Mouse (Mus musculus) CD8-positive naive resting alpha-beta T cell, adult 2 months (primary cell): ENCODE measurements around the gene Tepp.

ENCODE experiments used
- DNase-seq, 2 experiments: peaks; one replicate each; pipeline ENCODE4 v3.0.0; 2022; ENCODE audit warnings: low read depth in 2 of 2, low spot score in 2 of 2

Gene Tepp

DNA sequence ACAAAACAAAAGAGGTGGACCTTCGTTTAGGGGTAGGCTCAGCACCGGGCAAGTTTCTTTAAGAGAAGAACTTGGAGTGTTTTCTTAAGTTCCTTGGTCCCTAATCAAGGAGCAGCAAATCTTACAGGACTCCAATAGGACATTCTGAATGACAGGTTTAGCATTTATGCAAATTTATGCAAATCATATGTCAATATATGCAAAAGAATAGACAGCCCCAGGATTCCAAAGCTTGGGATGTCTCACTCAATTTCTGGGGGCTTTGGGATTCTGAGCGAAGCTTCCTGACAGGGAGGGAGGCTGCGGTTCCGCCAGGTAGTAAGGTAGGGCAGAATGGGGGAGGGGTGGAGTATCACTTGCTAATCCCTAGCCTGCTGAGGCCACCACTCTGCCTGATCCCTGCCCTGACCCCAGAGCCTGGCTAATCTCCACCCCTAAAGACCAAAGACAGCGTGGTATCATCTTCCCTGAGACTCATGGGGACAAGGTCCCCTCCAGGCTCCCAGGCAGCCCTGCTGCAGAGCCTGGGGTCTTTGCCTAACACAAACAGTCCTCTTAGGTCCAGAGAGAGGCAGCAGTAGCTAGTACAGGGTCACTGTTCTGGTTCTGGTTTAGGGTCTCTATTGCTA is at the start of gene Tepp:
Gene Tepp, plus strand, starts transcription at position 225 of the 629 bp plus-strand sequence.
- DNase-seq = no peak

DNA sequence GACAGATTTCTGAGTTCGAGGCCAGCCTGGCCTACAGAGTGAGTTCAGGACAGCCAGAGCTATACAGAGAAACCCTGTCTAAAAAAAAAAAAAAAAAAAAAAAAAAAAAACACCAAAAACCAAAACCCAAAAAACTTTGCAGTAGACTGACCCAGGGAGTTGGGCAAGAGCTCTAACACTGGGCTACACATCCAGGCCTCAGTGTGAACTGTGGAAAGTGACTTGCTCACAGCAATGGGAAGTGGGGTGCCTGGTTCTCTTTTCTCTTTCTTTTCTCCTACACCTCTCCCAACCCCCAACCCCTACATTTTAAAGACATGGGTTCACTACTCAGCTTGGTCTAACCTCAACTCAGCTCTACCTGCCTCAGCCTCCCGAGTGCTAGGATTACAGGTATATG is 48.2 kb upstream of the Tepp start:
- no peak for DNase-seq

DNA sequence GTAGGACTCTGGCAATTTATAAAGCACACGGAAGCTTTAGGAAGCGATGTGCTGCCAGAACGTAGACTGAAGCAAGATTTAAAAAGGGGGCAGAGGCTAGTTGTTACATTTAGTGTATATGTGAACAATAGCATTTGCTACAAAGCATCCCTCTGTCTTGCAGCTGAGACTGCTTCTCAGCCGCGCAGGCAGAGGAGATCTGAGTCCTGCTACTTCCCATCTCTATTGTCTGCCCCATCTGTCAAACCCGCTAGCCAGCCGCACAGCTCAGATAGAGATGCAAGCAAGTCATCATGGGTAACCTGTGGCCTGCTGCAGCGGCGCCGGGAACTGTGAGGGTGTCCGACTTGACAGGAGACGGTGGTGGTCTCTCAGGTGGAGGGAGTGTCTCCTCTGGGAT is 39.9 kb upstream of the Tepp start:
- DNase-seq = no peak

DNA sequence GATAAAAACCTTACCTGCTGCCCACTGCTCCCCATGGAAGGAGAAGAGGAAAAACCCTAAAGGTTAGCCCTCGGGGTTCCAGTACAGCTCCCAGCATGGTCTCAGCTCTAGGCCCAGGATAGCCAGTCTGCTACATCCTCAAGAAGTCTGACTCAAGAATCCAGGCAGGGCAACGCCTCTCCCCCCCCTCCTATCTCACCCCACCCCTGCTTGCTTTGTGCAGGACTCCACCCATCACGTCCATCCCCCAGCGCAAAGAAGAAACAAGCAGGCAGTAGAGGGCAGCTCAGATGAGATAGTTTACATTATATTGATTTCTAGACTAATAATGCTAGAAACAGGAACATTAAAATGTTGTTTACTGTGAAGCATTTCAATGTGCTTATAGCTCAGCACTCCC is 38.5 kb upstream of the Tepp start:
- no peak for DNase-seq

DNA sequence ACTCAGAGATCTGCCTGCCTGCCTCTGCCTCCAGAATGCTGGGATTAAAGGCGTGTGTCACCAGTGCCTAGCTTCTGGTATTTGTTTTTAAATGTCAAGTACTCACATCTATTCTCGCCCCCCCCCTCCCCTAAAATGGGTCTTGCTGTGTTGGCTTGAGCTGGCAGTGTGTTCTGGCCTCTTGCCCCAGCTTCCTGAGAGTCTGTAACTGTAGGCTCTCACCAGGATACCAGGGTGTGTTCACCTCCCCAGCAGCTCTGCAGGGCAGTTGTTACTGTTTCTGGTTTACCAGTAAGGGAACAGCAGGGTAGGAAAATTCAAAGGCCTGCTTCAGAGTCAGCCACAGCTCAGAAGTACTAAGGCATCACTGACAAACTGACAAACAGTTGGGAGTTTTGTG is 37.5 kb upstream of the Tepp start:
- no peak for DNase-seq

DNA sequence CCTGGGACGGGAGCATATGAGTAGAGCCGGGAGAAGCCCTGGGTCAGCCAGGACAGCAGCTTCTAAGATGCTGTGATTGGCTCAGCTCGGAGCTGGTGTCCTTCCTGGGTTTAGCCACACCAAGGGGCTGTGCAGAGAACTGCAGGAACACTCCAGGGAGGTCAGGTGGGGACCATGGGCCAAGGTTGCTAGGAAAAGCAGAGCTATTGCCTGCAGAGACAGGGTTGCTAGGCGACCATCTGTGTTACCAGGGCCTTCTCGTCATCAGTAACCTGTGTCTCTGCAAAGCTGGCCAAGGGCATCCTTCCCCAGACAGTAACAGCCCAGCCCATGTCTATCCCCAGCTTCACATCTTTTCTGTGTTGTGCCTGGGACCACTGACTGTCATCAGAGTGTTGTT is 28.9 kb upstream of the Tepp start:
- no peak for DNase-seq

DNA sequence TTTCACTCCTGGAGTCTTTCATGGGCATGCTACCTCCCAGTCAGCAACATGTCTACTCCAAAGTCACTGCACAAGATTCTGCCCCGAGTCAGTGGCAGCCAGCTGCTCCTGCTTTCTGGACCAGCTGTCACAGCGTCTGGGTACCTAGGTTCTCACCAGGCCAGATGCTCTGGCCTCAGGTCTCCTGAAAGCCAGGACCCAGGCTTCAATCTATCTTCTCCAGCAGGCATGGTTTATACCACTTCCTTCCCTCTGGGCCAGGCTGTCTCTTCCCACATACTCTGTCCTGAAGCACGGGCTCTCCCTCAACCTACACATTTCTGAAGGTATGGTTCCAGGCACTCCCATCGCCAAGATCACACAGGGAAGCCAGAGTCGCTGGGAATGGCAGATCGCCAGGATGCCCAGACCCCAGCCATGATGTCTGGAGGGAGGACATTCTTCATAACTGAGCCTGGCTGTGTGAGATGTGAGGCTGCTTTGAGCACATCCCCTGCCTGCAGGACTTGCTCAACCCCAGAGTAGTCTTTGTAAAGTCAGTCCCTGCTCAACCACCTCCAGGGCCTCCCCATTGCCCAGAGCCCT is 21.2 kb upstream of the Tepp start:
- no peak for DNase-seq

DNA sequence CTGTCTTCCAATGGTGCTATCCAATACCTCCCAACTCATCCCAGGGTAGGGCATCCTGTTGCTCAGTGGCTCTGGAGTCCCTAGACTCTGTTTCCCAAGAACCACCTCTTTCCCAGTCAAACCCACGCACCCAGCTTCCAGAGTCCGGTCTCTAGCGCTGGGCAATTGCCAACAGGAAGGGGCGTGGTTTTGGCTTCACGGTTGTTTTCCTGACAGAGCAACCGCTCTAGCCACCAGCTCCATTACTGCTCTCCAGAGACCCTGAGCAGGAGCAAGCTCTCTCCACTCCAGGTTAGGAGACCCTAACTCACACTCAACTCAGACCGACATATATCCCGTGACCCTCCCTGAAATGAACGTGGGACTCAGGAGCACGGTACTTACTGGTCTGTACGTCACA is 17.2 kb upstream of the Tepp start:
- DNase-seq = no peak

DNA sequence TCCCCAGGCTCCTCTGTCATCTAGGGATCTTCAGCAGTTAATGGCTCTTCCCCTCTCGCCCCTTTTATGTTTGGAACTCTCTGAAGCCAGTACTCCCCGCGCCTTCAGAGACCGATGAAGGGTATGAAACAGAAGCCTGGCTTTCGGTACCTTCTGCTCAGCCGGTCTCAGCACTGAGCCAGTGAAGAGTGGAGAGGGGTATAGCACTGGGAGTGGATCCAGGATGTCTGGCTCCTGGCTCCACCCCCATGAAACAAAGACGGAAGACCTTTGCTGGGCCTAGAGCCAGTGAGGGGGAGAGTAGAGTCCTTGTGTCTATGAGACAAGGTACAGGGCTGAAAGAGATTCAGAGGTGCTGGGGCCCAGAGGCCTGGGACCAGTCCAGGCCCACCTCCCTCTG is 16.5 kb upstream of the Tepp start:
- no peak for DNase-seq

DNA sequence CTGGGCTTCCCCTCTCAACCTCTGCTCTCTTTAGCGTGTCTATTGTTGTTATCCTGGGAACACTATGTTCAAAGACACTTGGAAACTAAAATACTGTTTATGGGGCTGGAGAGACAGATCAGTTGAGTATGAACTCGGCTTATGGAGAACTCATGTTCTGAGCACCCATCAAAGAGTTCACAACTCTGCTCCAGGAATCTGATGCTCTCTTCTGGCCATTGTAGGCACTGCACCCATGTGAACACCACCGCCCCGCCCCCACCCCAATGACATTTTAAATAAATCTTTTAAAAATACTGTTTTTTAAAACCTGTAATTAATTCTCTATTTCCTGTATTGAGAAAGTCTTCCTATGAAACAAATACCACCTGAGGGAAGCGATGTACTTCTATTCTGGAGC is 8.0 kb upstream of the Tepp start:
- peak in 1 of 2 experiments; percentile 41 for DNase-seq

DNA sequence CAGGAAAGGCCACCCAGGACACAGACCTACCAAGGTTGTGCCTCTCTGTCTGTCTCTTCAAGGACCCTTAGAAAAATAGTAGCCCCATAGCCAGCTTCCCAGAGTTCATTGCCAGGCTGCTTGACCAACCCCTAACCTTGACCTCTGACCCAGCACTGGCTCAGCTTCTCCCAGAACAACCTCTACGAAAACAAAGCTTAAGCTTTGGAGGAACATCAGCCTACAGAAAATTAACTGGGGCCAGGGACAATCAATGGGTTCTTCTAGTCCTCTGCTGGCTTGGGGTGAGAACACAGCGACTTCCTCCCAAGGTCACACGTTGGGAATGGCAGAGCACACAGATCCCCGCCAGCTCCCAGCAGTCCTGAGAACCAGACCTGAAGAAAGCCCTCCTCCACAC is 4.8 kb upstream of the Tepp start:
- DNase-seq = no peak

DNA sequence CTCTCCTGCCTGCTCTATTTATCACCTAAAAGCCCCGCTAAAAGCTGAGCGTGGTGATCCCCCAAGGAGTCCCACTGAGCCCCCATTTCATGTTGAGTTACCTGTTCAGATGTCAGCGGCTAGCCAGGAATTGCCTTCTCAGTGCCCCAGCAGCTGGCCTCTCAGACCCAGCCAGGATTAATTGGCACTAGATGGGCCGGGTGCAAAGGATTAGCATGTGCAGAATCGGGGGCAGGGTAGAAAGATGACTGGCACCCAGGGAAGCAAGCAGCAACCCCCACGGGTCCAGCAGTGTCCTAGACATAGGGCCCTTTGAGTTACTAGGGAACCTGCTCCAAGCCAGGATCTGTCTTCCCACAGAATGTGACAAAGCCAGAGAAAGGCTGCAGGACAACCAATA is 3.9 kb upstream of the Tepp start, which contains the start of gene Cngb1:
Gene Cngb1, minus strand, starts transcription at position 155 of the 400 bp plus-strand sequence.
- no peak for DNase-seq

DNA sequence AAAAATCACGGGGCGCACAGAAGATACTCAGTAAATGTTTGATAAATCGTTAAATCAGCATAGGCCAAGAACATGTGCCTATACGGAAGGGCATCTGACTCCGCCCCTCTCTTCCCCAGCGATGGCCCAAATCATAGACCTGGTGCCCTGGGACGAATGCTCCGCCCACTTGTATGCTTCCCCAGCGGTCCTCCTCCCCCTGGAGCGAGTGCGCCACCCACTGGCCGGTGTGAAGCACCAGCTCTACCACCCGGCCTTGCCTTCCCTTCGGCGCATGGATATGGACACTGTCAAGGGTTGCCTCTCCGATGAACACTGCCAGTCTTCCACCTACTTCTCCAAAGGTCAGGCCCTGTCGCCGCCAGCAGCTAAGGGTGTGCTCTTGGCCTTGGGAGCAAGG is 2.5 kb downstream of the Tepp start:
- DNase-seq = no peak

DNA sequence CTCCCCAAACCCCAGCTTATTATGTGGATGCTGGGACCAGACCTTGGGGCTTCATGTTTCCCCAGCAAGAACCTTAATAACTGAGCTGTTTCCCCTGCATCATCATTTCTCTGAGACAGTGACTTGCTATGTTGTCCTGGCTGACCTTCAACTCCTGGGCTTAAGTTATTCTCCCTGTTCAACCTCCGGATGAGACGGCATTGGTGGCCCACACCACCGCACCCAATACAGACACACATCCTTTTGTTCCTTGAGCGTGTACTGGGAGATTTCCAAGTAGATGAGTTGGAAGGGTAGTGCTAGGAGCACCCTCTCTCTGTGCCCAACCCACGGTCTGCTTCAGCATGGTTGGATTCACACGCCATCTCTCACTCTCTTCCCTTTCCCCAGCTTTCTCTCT is 3.5 kb downstream of the Tepp start:
- DNase-seq = no peak

DNA sequence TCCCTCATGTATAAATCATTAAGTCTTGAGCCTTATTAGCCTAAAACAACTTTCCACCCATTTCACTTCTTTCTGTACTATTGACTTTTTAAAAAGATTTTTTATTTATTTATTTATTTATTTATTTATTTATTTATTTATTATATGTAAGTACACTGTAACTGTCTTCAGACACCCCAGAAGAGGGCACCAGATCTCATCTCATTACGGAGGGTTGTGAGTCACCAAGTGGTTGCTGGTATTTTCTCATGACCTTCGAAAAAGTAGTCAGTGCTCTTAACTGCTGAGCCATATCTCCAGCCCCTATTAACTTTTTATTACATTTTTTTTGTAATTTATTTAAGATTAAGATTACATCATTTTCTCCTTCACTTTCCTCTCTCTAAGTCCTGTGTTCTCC is 4.3 kb downstream of the Tepp start:
- no peak for DNase-seq

DNA sequence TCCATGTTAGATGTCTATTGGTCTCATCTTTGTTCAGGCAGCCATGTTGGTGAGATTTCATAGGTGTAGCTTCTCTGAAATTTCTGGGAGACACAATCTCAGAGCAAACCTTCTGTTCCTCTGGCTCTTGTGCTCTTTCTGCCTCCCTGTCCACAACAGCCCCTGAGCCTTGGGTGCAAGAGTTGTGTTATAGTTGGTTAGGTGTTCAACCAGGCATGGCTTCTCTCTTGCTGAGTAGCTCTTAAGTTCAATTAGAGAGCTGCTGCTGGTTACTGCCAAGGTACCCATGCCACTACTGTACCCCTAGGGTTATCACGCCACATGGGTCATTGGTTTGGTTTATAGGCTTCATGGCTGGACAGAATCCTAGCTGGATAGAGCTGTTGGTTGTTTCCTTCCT is 5.0 kb downstream of the Tepp start:
- DNase-seq = no peak

DNA sequence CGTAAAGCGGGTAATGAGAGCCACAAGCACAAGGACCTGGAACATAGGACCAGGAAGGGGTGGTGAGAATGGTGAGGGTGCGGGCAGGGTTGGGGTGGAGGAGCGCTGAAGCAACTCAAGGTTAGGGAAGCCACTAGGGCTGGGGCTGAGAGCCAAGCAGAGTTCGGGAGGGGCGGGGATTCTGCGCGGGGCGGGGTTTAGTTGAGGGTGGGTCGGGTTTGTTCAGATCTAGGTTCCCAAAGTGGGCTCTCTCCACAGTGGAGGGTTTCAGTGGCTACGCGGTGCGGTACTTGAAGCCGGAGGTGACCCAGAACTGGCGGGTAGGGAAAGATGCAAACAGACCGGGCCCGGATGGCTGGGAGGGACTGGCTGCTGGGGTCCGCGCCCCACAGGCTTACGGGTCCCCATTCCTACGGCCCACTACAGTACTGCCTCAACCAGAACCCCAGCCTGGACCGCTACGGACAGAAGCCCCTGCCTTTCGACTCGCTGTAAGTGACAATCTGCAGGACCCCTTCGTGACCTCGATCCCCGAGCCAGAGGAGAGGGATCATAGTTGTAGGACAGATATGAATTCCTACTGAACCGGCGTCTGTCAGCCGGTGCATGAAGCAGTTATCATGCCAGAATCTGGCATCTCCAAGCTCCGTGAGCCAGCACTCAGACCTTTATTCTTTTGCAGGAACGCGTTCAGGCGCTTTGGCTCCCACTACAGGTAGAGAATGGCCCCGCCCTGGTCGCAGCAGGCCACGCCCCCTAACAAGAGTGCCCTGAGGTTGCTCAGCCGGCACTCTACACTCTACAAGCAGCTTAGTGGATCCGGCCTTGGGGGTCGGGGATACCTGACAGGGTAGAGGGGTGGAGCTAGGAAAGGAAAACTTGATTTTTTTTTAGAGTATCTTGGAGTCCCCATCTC is 10.1 kb downstream of the Tepp start:
- peak; percentile 65 to 74 for DNase-seq

DNA sequence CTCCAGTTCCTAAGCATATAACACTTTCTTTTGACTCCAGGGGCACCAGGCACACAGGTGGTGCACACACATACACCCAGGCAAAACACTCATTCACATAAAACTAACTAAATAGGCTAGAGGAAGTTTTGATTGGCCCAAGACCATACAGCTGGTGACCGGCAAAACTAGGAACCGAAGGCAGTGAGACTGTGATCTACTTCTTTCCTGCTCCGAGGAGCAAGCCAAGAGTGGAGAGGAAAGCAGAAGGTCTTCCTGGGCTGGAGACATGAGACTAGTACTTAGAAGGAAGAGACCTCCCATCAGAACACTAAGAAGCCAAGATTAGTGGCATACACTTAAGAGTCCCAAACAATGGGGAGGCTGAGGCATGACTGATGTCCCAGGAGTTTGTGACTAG is 12.8 kb downstream of the Tepp start:
- DNase-seq = no peak

DNA sequence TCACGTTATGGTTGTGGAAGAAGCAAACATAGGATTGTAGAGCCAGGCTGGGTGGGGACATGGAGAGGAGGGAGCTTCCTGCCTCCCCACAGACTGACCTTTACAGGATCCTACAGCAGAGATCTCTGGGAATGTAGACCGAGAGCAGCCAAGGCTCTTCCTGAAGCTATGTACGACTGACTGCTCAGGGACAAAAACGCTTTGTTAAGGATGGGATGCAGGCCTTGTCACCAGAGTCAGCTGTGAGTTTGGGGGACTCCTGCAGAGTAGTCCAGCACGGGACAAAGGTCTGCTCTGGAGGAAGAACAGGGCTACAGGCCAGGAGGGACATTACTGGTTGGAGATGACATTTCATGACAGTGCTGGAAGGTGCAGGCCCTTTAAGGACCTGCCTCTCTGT is 14.3 kb downstream of the Tepp start:
- no peak for DNase-seq

DNA sequence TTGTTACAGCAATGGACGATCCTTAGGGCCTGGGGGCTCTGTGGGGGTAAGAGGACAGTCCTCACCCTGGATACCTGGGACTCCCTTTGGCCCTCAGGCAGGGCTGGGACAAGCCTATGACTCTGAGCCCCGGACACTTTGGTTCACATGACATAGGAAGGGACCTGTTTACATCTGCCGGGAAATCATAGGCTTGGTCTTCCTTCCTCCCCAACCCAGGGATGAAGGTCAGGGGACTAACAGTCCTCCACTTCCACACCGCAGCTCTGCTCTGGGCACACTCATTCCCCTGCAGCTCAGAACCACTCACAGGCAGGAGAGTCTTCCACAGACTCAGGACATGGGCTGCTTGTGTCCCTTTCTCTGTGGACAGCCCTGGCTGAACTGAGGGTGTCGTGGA is 16.5 kb downstream of the Tepp start:
- no peak for DNase-seq

DNA sequence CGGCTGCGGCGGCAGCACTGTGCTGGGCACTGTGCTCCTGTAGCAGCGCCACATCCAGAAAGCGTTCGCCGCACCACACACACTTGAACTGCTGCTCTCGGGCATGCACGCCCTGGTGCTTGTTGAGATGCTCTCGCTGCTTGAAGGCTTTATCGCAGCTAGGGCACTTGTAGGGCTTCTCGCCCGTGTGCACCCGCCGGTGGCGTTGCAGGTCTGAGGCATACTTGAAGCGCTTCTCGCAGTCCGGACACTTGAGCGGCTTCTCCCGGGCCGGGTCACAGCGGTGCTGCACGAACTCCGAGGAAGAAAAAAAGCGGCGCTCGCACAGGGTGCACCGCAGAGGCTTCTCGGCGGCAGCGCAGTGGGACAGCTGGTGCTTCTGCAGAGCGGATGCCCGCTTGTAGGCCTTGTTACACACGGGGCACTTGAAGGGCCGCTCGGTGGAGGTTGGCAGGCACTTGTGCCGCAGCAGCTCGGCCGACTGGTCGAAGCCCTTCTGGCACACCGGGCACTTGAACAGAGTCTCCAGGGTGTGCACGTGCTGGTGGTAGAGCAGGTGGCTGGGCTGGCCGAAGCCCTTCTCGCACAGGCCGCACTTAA is 17.6 kb downstream of the Tepp start:
- DNase-seq = no peak

DNA sequence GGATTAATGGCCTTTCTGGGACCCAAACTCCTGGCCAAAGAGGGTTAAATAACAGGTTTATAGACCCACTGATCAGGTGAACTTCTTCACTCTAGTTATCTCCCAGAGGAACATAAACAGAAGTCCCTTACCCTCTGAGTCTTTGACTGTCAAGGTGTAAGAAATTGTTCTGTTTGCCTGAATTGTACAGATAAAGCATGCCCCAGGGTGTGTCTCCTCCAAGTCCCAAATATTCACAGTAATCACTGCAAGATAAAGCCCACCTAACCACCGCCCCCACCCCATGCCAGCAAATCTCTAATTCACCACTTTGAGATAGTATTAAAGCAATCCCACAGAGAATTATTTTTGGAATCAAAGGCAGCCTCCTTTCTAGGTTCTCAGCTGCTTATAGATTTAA is 20.0 kb downstream of the Tepp start:
- no peak for DNase-seq
